Mouse (Mus musculus) cerebellum, adult 11-12 months (tissue): ENCODE data around the gene Ciapin1.

Experiments
- DNase-seq: peaks from one replicate; pipeline ENCODE4 v3.0.0; 2022

Gene Ciapin1

GRCm38 (mm10) chr8:94778036-94778435 lies 60.1 kb downstream of the Ciapin1 start:
- no peak for DNase-seq

GRCm38 (mm10) chr8:94776346-94776745 lies 61.8 kb downstream of the Ciapin1 start:
- DNase-seq = no peak

GRCm38 (mm10) chr8:94774601-94775000 lies 63.6 kb downstream of the Ciapin1 start:
- DNase-seq = no peak

GRCm38 (mm10) chr8:94773700-94774171 lies 64.4 kb downstream of the Ciapin1 start:
- DNase-seq = peak; percentile 54

- no peak for DNase-seq
These were observed 65.1 kb downstream of the Ciapin1 start for GRCm38 (mm10) chr8:94773048-94773447.

- peak; percentile 86 for DNase-seq
These were observed 66.1 kb downstream of the Ciapin1 start, which contains the start of gene Cx3cl1 for GRCm38 (mm10) chr8:94771941-94772670. Gene Cx3cl1, plus strand, starts transcription at chr8:94772009.

GRCm38 (mm10) chr8:94770945-94771344 lies 67.2 kb downstream of the Ciapin1 start:
- DNase-seq = peak; percentile 44
